Mouse (Mus musculus) heart, embryonic 16.5 days (tissue): ENCODE results near the gene Magi1. TPM values are rescaled to one million over a fixed set of nuclear protein-coding genes. Genes with fewer than 3 reads are reported as not detected.

Experiments
- ATAC-seq: fragments of 200-750 bp; cut with Nextera tagmentation; replicated peaks from 2 replicates; pipeline ENCODE4 v1.8.0; 2017; ENCODE audit warnings: moderate number of reproducible peaks; ENCODE audit not compliant: insufficient read depth, low FRiP score; ENCODE audit errors: extremely low read depth
- H3K27ac ChIP-seq: fragments of 300-500 bp; sonication (generic); 2 replicates; pipeline ENCODE4 v1.5.1; 2014; ENCODE audit warnings: mild to moderate bottlenecking, low read length, control low read depth, moderate library complexity
- H3K27me3 ChIP-seq: fragments of 300-500 bp; sonication (generic); 2 replicates; pipeline ENCODE4 v1.6.1; 2014; ENCODE audit warnings: low read length, mixed read lengths; ENCODE audit not compliant: control insufficient read depth, insufficient read depth
- H3K36me3 ChIP-seq: fragments of 300-500 bp; sonication (generic); 2 replicates; pipeline ENCODE4 v1.6.1; 2014; ENCODE audit not compliant: control insufficient read depth, insufficient read depth
- H3K4me1 ChIP-seq: fragments of 300-500 bp; sonication (generic); 2 replicates; pipeline ENCODE4 v1.6.1; 2014; ENCODE audit warnings: low read length, mixed read lengths; ENCODE audit not compliant: control insufficient read depth, insufficient read depth
- H3K4me2 ChIP-seq: fragments of 300-500 bp; sonication (generic); 2 replicates; pipeline ENCODE4 v1.6.1; 2014; ENCODE audit warnings: low read depth, mild to moderate bottlenecking, control low read depth, low read length
- H3K4me3 ChIP-seq: fragments of 300-500 bp; sonication (generic); 2 replicates; pipeline ENCODE4 v1.5.1; 2014; ENCODE audit warnings: mild to moderate bottlenecking, control low read depth, low read length
- H3K9ac ChIP-seq: fragments of 300-500 bp; sonication (generic); 2 replicates; pipeline ENCODE4 v1.6.1; 2014; ENCODE audit warnings: low read length, control low read depth
- H3K9me3 ChIP-seq: fragments of 300-500 bp; sonication (generic); replicated peaks from 2 replicates; pipeline ENCODE4 v1.6.1; 2016; ENCODE audit warnings: low read length; ENCODE audit not compliant: control insufficient read depth
- WGBS: fragments of 180-500 bp; shearing (Covaris S2); extraction: QIAGEN DNeasy Blood & Tissue Kit; methylation state at CpG from one replicate; pipeline ENCODE4 v1.1.7; 2014; 5-methylcytosine and 5-hydroxymethylcytosine counted together
- polyA plus RNA-seq: library from polyadenylated mRNA; unstranded; fragments of >200 nt; fragmentation: Nextera tagmentation; extraction: Ambion mirVana; gene quantifications from 2 replicates; pipeline ENCODE4 v1.2.1, GENCODE M21; 2015

Gene Magi1
- polyA plus RNA-seq: 6.3 and 7.2 TPM in 2 replicates

DNA sequence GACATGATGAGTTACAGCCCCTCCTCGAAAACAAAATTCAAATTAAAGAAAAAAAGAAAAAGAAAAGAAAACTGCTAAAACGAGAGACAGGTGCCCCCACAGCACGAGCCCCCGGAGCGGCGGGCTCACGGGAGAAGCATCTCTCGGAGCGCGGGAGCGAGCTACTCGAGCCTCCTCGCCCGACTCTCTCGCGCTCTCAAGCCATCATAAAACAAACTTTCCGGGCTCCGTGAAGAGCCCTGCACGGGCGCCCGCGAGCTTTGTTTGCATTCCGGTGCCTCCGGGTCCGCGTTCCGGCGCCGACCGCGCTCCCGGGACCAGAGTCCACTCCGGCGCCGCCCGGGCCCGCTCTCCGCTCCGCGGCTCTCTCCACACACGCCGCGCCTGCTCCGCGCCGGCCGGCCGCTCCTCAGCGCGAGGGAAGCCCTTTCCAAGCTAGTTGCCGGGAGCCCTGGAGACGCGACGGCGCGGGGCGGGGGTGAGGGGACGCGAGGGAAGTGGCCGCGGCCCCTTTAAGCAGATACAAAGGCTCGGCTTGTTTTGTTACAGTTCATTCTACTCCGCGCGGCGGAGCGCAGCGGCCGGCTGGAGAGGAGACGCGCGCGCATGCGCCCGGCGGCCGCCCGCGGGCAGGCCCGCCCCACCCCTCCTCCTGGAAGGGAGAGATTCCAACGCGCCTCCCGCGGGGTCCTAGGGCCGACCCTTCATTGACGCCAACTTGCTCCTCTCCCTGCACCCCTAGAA is at the start of gene Magi1:
Magi1 (minus strand) TSS at position 600 of the 744 bp plus-strand sequence.
- peak; percentile 93 for ATAC-seq
- Histone ChIP-seq H3K27ac (peak within 1 kb of the TSS; percentile 99), H3K9me3 (peaks cover 2% of the 10 kb centered on the region; the same call in 1 of the 2 replicates), H3K4me2 (peak within 1 kb of the TSS; percentile 70), H3K4me3 (peak within 1 kb of the TSS; percentile 88), H3K4me1 (peaks cover 14% of the 10 kb centered on the region), H3K9ac (peak within 1 kb of the TSS; percentile 94), H3K27me3 (no peaks in the 10 kb centered on the region), H3K36me3 (no peaks in the 10 kb centered on the region)
- WGBS: under 1% methylated on average over 86 of the region's 86 CpGs

DNA sequence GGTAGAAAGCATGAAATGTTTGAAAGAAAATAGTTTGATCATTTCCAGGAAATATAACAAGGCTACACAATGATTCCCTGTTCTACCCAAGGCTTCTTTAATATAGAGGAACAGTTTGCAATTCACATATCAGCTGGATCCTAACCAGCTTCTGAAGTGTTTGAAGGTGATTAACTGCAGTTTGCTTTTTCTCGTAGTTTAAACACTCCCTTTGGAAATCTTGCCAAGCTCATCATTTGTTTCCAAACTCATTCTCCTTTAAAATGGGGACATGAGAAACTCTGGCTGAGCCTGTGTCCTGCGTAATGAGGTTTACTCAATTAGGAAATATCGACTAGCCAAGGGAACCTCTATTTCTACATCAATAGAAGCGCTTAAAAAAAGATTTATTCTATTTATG is 43.4 kb upstream of the Magi1 start:
- Histone ChIP-seq H3K9me3 (no peaks in the 10 kb centered on the region), H3K4me3 (no peak overlapping the region), H3K4me2 (no peak overlapping the region), H3K9ac (no peak overlapping the region), H3K27ac (no peak overlapping the region), H3K36me3 (no peaks in the 10 kb centered on the region), H3K27me3 (no peaks in the 10 kb centered on the region), H3K4me1 (no peaks in the 10 kb centered on the region)
- WGBS: 66% methylated on average over 4 of the region's 4 CpGs
- ATAC-seq: no peak

DNA sequence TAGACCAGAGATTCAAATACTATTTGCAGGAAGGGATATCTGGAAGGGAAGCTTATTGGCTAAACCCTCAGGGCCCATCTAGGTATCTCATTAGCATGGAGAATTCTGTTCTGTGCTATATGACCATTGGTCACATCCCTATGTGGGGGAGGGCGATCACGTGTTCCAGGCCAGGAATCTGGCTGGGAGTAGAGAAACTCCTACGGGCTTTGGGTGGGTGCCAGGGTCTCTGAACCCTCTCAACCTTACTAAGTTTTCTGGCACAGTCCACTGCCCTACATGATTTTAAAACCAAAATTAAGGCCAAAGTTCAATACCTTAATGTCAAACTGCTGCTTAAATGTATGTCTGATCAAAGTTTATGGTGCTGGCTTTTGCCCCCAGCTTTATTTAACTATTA is 33.2 kb upstream of the Magi1 start:
- no peak overlapping the region for H3K27ac ChIP-seq
- no peak overlapping the region for H3K4me3 ChIP-seq
- peaks cover 2% of the 10 kb centered on the region; the same call in 1 of the 2 replicates for H3K4me1 ChIP-seq
- 58% methylated on average over 3 of the region's 3 CpGs for WGBS
- H3K9ac ChIP-seq: no peak overlapping the region
- no peak for ATAC-seq
- H3K9me3 ChIP-seq: no peaks in the 10 kb centered on the region
- no peak overlapping the region for H3K4me2 ChIP-seq
- H3K27me3 ChIP-seq: no peaks in the 10 kb centered on the region
- H3K36me3 ChIP-seq: no peaks in the 10 kb centered on the region

DNA sequence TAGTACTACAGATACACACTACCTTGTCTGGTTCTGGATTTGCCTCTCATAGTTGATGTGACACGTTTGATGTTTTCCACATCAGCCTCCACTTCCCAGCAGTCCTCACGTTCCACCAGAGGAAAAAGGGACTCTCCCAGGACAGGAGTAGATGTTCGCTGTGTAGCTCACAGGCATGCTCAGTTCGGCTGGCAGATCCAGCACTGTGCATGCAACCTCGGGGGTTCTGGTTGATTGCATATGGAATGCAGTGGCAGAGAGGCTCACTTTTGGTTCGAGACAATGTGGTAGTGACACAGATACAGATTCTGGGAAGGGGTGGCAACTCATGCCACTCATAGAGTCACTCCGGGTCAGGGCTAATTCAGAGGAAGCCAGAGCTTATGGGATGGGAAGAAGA is 28.6 kb upstream of the Magi1 start:
- Histone ChIP-seq H3K9ac (no peak overlapping the region), H3K4me3 (no peak overlapping the region), H3K27ac (no peak overlapping the region), H3K36me3 (no peaks in the 10 kb centered on the region), H3K4me2 (no peak overlapping the region), H3K9me3 (no peaks in the 10 kb centered on the region), H3K4me1 (peaks cover 5% of the 10 kb centered on the region; the same call in 1 of the 2 replicates), H3K27me3 (no peaks in the 10 kb centered on the region)
- ATAC-seq: no peak
- WGBS: 51% methylated on average over 7 of the region's 7 CpGs

DNA sequence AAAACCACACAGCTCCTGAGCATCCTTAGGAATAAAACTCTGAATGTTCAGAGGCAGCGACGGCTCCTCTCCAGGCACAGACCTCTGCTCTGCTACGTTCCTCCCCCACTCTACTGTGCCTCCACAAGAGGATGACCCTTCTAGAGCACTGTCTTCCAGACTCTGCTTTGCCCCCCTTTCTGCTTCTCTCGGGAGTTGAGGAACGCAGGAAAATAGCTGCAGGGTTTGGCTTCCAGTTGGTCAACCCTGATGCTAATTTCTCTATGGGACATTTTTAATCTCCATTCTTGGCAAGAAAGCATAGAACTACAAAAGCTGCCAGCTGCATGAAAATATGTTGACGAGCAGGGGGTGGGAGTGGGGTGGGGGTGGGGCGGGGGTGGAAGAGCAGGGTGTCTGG is 24.8 kb upstream of the Magi1 start:
- no peak overlapping the region for H3K27ac ChIP-seq
- H3K4me2 ChIP-seq: peak overlapping the region; percentile 4; the same call in 1 of the 2 replicates
- H3K9ac ChIP-seq: no peak overlapping the region
- no peak for ATAC-seq
- no peaks in the 10 kb centered on the region for H3K27me3 ChIP-seq
- no peak overlapping the region for H3K4me3 ChIP-seq
- H3K36me3 ChIP-seq: no peaks in the 10 kb centered on the region
- H3K9me3 ChIP-seq: no peaks in the 10 kb centered on the region
- H3K4me1 ChIP-seq: peaks cover 10% of the 10 kb centered on the region
- WGBS: 24% methylated on average over 7 of the region's 7 CpGs

DNA sequence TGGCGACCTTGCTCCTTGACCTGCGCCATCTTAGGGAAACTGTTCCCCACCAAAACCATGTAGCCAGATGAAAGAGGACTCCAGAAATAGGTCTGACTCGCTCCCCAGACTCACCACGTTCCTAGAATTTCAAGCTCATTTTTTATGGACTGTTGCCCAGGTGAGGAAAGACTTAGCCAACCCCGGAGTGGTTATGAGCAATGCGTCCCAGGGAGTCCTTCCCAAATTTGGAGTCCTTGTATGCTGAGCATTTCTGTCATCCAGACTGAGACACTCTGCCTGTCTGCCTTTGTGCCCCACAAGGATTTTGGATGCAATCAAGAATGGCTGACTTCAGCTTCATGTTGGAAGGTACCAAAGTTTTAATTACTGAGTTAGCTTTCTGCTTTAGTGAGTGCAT is 19.8 kb upstream of the Magi1 start:
- Histone ChIP-seq H3K27ac (peak overlapping the region; percentile 63), H3K4me3 (no peak overlapping the region), H3K9ac (no peak overlapping the region), H3K36me3 (no peaks in the 10 kb centered on the region), H3K27me3 (no peaks in the 10 kb centered on the region), H3K9me3 (no peaks in the 10 kb centered on the region), H3K4me2 (peak overlapping the region; percentile 9; the same call in 1 of the 2 replicates), H3K4me1 (peaks cover 11% of the 10 kb centered on the region)
- 59% methylated on average over 6 of the region's 6 CpGs for WGBS
- peak; percentile 60 for ATAC-seq

DNA sequence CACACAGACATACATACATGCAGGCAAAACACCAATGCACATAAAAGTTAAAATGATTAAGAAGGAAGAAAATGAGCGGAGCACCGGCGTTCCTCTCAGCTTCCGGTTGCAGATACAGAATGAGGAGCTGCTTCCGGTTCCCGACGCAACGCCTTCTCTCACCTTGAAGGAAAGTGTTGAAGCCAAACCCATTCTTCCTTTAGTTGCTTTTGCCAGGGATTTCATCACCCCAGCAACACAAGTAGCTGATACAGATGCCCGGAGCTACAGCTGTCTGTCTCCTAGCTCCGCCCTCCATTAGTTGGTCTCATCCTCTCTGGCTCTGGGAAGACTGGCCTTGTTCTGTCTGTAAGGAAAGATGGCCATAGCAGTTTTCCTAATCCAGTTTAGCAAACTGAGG is 18.1 kb upstream of the Magi1 start:
- no peak for ATAC-seq
- Histone ChIP-seq H3K27me3 (no peaks in the 10 kb centered on the region), H3K36me3 (no peaks in the 10 kb centered on the region), H3K27ac (no peak overlapping the region), H3K4me3 (no peak overlapping the region), H3K9ac (no peak overlapping the region), H3K4me2 (no peak overlapping the region), H3K4me1 (peaks cover 8% of the 10 kb centered on the region), H3K9me3 (no peaks in the 10 kb centered on the region)
- 82% methylated on average over 10 of the region's 10 CpGs for WGBS

DNA sequence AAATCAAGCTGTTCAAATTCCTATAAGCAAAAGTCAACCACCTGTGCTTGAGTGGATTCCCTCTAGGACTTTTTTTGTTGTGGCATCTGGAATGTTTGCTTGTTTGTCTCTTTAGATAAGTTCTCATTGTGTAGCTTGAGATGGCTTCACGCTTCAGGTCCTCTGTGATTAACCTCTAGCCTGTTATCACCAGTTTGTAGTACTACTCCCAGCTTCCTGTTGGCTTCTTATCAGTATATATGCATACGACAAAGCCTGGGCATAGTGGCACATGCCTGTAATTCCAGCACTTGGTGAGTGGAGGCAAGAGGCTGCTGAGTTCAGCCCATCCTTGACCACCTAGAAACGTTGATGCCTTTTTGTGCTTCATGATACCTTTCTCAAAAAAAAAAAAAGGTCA is 16.8 kb upstream of the Magi1 start:
- Histone ChIP-seq H3K9me3 (no peaks in the 10 kb centered on the region), H3K27ac (no peak overlapping the region), H3K36me3 (no peaks in the 10 kb centered on the region), H3K4me2 (no peak overlapping the region), H3K4me3 (no peak overlapping the region), H3K9ac (no peak overlapping the region), H3K4me1 (peaks cover 8% of the 10 kb centered on the region), H3K27me3 (no peaks in the 10 kb centered on the region)
- WGBS: 25% methylated on average over 3 of the region's 3 CpGs
- ATAC-seq: 0 out of 2 replicates have a peak, but pooled peaks have one; percentile 45

DNA sequence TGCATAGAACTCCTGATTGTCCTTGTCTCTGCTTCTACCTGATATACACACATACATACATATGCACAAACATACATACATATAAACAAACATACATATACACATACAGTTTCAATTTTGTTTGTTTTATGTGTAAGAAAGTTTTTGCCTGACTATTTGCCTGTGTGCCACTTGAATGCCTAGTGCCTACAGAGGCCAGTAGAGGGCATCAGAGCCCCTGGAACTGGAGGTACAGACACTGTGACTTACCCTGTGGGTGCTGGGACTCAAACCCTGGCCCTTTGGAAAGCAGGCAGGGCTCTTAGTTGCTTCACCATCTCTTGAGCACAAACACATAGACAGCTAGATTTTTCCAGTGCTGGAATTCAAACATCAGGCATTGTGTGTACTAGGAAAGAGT is 3.7 kb upstream of the Magi1 start:
- Histone ChIP-seq H3K9ac (no peak overlapping the region), H3K4me1 (no peaks in the 10 kb centered on the region), H3K27me3 (no peaks in the 10 kb centered on the region), H3K4me3 (no peak overlapping the region), H3K4me2 (no peak overlapping the region), H3K27ac (no peak overlapping the region), H3K36me3 (no peaks in the 10 kb centered on the region), H3K9me3 (peaks cover 4% of the 10 kb centered on the region; the same call in 1 of the 2 replicates)
- no peak for ATAC-seq
